Mouse (Mus musculus) kidney, adult 2 months (tissue): ENCODE data around the gene Dlec1.

Experiments
- CTCF ChIP-seq: fragments of 200-500 bp; conservative IDR thresholded peaks from 2 replicates; pipeline ENCODE4 v1.5.1; 2011; ENCODE audit warnings: low read depth, mild to moderate bottlenecking, control low read depth, low read length, moderate library complexity, mixed read lengths; ENCODE audit not compliant: insufficient read depth, insufficient read length
- POLR2A ChIP-seq: fragments of 200-500 bp; IDR thresholded peaks from one replicate; pipeline ENCODE4 v1.6.1; 2011; ENCODE audit warnings: low read depth, low read length, control low read depth

- TF ChIP-seq CTCF (no peak), POLR2A (no peak)
These were observed 20.5 kb downstream of the Dlec1 start for GRCm38 (mm10) chr9:119122596-119123369.
